Mouse (Mus musculus): ENCODE data around the gene Mybpc1. TPM values are rescaled to one million over a fixed set of nuclear protein-coding genes. Genes with fewer than 3 reads are reported as not detected.

Gene Mybpc1
- polyA plus RNA-seq (2016; fragmentation: Nextera tagmentation; extraction: Ambion mirVana) = 0.46 and 0.48 TPM in 2 replicates

DNA sequence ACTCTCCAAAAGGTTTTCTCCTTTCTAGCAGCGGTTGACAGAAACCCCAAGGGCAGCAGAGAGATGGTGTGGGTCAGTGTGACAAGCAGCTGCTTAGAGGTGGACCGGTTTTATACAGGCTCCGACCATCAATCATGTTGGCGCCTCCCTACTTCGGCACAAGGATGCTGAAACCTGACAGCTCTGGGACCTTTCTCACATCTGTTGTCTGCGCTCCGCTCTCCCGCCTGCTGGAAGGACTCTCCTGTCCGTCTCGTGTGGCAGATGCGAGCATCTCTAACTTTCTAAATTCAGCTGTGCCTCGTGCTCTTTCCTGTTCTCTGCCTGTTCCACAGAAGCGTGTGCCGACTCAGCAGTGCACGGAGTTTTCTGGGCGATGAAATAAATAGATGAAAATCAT lies at the start of gene Mybpc1:
Mybpc1 (minus strand) TSS at position 210 of the 400 bp plus-strand sequence.
- no peak for ATAC-seq
- Histone ChIP-seq H3K4me1 (no peaks in the 10 kb centered on the region), H3K4me2 (no peak within 1 kb of the TSS), H3K27ac (no peak within 1 kb of the TSS), H3K9ac (no peak within 1 kb of the TSS), H3K36me3 (no peaks in the 10 kb centered on the region), H3K27me3 (replicated peaks) (no peaks in the 10 kb centered on the region), H3K9me3 (replicated peaks) (no peaks in the 10 kb centered on the region), H3K4me3 (no peak within 1 kb of the TSS)
- WGBS (ENCODE audit: insufficient replicate concordance) = 51% methylated on average over 16 of the region's 16 CpGs

DNA sequence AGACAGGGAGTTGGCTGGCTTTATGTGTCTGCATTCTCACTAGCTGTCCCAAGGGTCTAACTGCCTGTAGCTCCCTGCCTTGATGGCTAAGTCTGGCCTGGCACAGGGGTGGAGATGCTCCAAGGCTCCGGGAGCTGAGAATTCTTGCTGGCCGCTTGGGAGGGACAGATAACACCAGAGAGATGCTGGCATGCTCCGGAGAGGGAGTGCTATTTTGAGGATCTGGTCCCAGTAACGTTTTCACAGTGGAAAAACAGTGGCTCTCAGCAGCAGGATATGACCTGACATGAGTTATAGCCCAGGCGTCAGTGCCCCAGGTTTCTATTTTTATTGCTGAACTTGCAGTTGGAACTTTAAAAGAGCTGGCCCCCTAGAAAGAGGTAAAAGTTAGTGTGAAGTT lies 40.5 kb upstream of the Mybpc1 start:
- 36% methylated on average over 5 of the region's 5 CpGs for WGBS (ENCODE audit: insufficient replicate concordance)
- no peak overlapping the region for H3K4me3 ChIP-seq

DNA sequence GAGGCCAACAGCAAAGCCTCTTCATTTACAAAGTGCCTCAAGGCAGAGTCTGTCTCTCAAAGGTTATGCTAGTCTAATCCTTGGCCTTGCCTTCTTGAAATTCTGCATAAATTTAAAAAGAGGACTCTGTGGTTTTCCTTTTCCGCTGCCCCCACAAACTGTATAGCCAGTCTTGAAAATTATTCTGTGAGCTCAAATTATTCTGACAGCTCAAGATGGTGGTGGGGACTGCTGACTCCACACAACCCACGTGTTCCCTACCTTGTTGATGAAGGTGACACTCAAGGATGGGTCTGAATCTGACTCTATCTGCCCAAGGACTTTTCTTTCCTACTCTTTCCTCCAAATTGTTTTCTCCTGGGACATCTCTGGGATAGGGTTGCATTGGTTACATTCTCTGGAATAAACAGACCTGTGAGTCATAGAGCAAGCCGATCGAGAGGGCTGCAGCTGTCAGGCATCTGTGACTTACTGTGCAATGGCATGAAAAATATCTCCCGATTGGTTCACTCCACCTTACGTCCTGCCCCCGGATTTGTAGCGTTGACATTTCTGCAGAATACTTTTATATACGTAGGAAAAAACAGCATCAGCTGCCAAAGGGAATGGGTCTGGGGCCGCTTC lies 26.5 kb upstream of the Mybpc1 start:
- no peak overlapping the region for H3K4me3 ChIP-seq
- no peak overlapping the region for H3K4me2 ChIP-seq
- 69% methylated on average over 10 of the region's 10 CpGs for WGBS (ENCODE audit: insufficient replicate concordance)
- no peak overlapping the region for H3K9ac ChIP-seq
- H3K27me3 ChIP-seq (replicated peaks) = no peaks in the 10 kb centered on the region
- no peak for ATAC-seq
- H3K36me3 ChIP-seq = no peaks in the 10 kb centered on the region
- no peaks in the 10 kb centered on the region for H3K9me3 ChIP-seq (replicated peaks)
- no peak overlapping the region for H3K27ac ChIP-seq
- no peaks in the 10 kb centered on the region for H3K4me1 ChIP-seq

More for the DNA sequence above, 40.5 kb upstream of the Mybpc1 start:
- no peak for ATAC-seq
- H3K36me3 ChIP-seq = no peaks in the 10 kb centered on the region
- H3K9me3 ChIP-seq (replicated peaks) = no peaks in the 10 kb centered on the region
- no peak overlapping the region for H3K4me2 ChIP-seq
- H3K27ac ChIP-seq = no peak overlapping the region
- H3K27me3 ChIP-seq (replicated peaks) = no peaks in the 10 kb centered on the region
- H3K9ac ChIP-seq = no peak overlapping the region
- no peaks in the 10 kb centered on the region for H3K4me1 ChIP-seq

DNA sequence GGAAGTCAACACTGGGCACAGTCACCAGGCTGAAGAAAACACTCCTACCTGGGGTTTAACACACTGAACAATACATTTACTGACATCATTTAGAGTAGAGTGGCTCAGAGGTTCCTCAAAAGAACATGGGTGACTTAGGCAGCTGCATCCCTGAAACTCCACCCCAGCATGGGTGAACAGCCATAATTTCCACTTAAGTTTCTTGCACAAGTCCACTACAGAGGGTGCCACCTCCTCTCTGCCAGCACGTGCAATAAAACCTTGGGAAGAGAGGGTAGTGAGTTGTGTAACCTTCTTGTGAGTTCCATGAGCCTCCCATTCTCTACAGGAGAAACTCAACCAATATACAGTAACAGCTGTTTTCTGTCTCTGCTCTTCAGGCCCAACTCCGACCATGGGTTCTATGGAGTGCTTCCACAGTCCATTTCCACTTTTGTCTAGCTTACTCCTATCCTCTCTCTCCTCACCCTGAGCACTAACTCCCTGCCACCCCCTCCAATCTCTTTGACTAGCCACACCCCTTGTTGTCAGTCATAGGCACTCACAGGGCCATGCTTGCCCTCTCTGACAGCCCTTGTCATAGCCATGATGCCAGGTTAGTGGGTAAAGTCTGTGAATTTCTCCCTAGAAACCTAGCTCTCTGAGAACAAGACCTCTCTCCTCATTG lies 25.8 kb upstream of the Mybpc1 start:
- no peak overlapping the region for H3K4me2 ChIP-seq
- WGBS (ENCODE audit: insufficient replicate concordance) = 57% methylated on average over 2 of the region's 2 CpGs

DNA sequence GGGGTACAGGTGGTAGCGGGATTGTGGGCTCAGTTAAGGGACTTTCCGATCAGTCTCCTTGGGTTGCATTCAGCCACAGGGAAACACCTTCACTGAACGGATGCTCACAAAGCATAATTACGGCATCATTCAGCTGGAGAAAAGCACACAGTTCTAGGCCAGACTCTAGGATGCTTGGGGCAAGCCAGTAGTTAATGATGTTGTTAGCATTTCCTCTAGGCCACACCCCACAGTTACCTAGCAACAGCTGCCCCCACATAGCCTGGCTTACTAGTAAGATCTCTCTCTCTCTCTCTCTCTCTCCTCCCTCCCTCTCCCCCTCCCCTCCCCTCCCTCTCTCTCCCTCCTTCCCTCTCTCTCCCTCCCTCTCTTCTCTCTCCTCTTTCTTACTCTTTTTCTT lies 22.1 kb upstream of the Mybpc1 start:
- H3K4me3 ChIP-seq = no peak overlapping the region
- H3K9me3 ChIP-seq (replicated peaks) = no peaks in the 10 kb centered on the region
- no peak for ATAC-seq
- H3K36me3 ChIP-seq = no peaks in the 10 kb centered on the region
- no peak overlapping the region for H3K27ac ChIP-seq
- no peaks in the 10 kb centered on the region for H3K4me1 ChIP-seq
- H3K4me2 ChIP-seq = no peak overlapping the region
- WGBS (ENCODE audit: insufficient replicate concordance) = 71% methylated on average over 4 of the region's 4 CpGs
- H3K27me3 ChIP-seq (replicated peaks) = no peaks in the 10 kb centered on the region
- H3K9ac ChIP-seq = no peak overlapping the region

More for the DNA sequence above, 25.8 kb upstream of the Mybpc1 start:
- Histone ChIP-seq H3K9ac (no peak overlapping the region), H3K4me3 (no peak overlapping the region), H3K4me1 (no peaks in the 10 kb centered on the region), H3K27me3 (replicated peaks) (no peaks in the 10 kb centered on the region), H3K27ac (no peak overlapping the region), H3K9me3 (replicated peaks) (no peaks in the 10 kb centered on the region), H3K36me3 (no peaks in the 10 kb centered on the region)
- ATAC-seq = no peak

DNA sequence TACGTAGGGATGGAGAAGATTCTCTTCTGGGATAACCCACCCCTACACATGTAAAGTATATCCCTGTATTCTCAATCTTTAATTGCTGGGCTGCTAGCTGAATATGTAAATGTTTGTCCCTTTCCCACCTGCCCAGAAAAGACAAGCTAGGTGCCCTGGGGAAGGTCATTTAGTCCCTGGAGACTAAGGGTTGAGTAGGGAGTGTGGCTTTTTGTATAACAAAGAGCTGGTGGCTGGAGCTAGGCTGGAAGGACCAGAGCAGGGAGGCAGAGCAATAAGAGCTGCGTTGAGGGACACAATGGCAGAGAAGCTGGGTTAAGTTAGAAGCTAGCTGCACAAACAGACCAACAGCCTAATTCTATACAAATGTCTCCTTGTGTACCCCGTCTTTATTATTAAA lies 21.2 kb upstream of the Mybpc1 start:
- Histone ChIP-seq H3K27ac (no peak overlapping the region), H3K9me3 (replicated peaks) (no peaks in the 10 kb centered on the region), H3K4me3 (no peak overlapping the region), H3K36me3 (no peaks in the 10 kb centered on the region), H3K4me1 (no peaks in the 10 kb centered on the region), H3K4me2 (no peak overlapping the region), H3K9ac (no peak overlapping the region), H3K27me3 (replicated peaks) (no peaks in the 10 kb centered on the region)
- ATAC-seq = no peak
- 65% methylated on average over 3 of the region's 3 CpGs for WGBS (ENCODE audit: insufficient replicate concordance)

DNA sequence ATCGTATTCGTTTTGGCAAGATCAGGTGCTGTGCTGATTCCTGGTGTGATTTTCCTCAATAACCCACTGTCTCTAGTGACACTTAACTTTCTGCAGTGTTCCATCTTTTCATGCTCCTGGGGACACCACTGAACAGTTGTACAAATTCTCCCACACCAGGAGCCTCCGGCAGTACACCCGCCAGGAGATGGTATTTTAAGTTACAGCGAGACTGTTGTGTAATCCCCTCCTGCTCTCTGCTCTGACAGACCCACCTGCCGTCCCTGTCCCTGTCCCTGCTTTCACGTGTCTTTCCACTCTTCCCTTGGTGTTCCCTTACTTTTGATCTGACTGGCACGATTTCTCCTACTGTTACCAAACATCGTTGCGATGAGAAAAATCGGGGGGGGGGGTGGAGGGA lies 19.3 kb upstream of the Mybpc1 start:
- no peak overlapping the region for H3K4me2 ChIP-seq
- H3K36me3 ChIP-seq = no peaks in the 10 kb centered on the region
- ATAC-seq = no peak
- no peak overlapping the region for H3K9ac ChIP-seq
- 74% methylated on average over 11 of the region's 11 CpGs for WGBS (ENCODE audit: insufficient replicate concordance)
- no peaks in the 10 kb centered on the region for H3K9me3 ChIP-seq (replicated peaks)
- H3K4me1 ChIP-seq = no peaks in the 10 kb centered on the region
- H3K27me3 ChIP-seq (replicated peaks) = no peaks in the 10 kb centered on the region
- no peak overlapping the region for H3K27ac ChIP-seq
- H3K4me3 ChIP-seq = no peak overlapping the region

DNA sequence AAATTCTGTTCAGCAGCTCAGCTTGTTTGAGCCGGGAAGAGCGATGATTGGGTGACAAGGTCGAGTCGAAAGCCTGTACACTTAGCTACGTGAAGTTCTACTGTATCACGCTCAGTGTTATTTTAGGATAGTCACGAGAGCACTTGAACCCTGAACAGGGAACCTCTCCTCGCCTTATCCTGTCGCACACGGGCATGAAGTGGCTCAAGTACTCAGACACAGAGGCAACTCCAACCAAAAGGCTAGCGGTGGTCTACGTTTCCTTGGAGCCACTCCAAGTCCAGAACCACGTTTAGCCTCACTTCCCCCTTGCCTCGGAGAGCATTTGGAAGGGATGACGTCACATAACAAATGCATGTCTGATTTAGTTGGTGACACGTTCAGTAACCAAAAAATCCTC lies 17.7 kb upstream of the Mybpc1 start:
- no peaks in the 10 kb centered on the region for H3K27me3 ChIP-seq (replicated peaks)

DNA sequence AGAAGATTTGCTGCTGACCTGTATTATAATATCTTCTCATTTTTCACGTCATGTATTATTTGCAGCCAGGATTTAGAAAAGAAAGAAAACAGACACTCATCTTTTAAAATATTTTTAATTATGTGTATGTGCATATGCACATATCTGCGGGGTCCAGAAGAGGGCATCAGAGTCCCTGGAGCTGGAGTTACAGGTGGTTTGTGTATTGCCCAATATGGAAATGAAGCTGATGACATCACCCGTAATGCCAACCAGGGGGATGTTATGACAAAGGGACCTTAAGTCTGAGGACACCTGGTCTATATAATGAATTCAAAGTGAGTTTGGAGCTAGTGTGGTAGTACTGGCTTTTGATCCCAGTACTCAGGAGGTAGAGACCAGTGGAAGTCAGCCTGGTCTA lies 15.9 kb upstream of the Mybpc1 start:
- Histone ChIP-seq H3K9ac (no peak overlapping the region), H3K36me3 (no peaks in the 10 kb centered on the region), H3K4me2 (no peak overlapping the region), H3K9me3 (replicated peaks) (no peaks in the 10 kb centered on the region), H3K4me1 (no peaks in the 10 kb centered on the region), H3K4me3 (no peak overlapping the region), H3K27ac (no peak overlapping the region), H3K27me3 (replicated peaks) (no peaks in the 10 kb centered on the region)
- ATAC-seq = no peak
- 73% methylated on average over 3 of the region's 3 CpGs for WGBS (ENCODE audit: insufficient replicate concordance)

More for the DNA sequence above, 17.7 kb upstream of the Mybpc1 start:
- Histone ChIP-seq H3K27ac (no peak overlapping the region), H3K36me3 (no peaks in the 10 kb centered on the region), H3K9ac (no peak overlapping the region), H3K4me1 (no peaks in the 10 kb centered on the region), H3K9me3 (replicated peaks) (no peaks in the 10 kb centered on the region), H3K4me3 (no peak overlapping the region), H3K4me2 (no peak overlapping the region)
- WGBS (ENCODE audit: insufficient replicate concordance) = 75% methylated on average over 16 of the region's 16 CpGs
- no peak for ATAC-seq

DNA sequence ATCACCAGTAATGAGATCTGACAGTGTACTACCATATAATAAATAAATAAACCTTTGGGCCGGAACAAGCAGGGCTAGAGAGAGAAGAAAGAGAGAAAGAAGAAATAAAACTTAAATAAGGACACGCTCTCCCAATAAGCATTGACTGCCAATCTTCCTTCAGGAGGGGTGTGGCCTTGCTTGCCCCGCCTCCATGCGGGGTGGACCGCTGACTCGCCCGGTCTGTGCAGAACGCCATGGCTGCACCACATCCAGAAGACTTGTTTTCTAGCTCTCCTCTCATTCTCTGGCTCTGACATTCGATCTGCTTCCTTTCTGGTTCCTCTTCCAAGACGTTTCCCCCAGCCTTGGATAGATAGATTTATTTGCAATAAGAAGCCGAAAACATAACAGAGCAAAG lies 8.1 kb upstream of the Mybpc1 start:
- Histone ChIP-seq H3K27me3 (replicated peaks) (no peaks in the 10 kb centered on the region), H3K9ac (no peak overlapping the region), H3K9me3 (replicated peaks) (no peaks in the 10 kb centered on the region), H3K4me1 (no peaks in the 10 kb centered on the region), H3K4me3 (no peak overlapping the region), H3K27ac (no peak overlapping the region), H3K36me3 (no peaks in the 10 kb centered on the region), H3K4me2 (no peak overlapping the region)
- ATAC-seq = no peak
- WGBS (ENCODE audit: insufficient replicate concordance) = 78% methylated on average over 11 of the region's 11 CpGs

DNA sequence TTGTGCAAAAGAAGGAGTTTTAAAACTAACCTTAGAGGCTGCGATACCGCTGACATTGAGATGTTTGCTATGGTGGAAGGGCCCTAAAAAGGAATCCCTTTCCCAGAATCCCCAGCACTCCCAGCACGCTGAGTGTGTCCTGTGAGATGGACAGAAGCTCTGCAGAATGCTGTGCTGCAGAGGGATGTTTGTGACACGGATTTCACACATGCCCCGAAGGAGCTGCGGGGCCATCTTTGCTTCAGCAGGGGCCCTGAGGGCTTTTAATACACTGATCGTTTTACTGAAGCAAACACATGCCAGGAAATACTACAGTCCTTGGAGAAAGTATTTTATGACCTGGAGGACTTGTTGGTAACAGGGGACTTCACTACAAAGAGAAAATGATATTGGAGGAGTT lies 1.7 kb upstream of the Mybpc1 start:
- H3K4me2 ChIP-seq = no peak overlapping the region
- no peak overlapping the region for H3K9ac ChIP-seq
- H3K27me3 ChIP-seq (replicated peaks) = no peaks in the 10 kb centered on the region
- H3K36me3 ChIP-seq = no peaks in the 10 kb centered on the region
- H3K9me3 ChIP-seq (replicated peaks) = no peaks in the 10 kb centered on the region
- H3K27ac ChIP-seq = no peak overlapping the region
- WGBS (ENCODE audit: insufficient replicate concordance) = 65% methylated on average over 7 of the region's 7 CpGs
- no peak overlapping the region for H3K4me3 ChIP-seq
- no peaks in the 10 kb centered on the region for H3K4me1 ChIP-seq
- no peak for ATAC-seq

DNA sequence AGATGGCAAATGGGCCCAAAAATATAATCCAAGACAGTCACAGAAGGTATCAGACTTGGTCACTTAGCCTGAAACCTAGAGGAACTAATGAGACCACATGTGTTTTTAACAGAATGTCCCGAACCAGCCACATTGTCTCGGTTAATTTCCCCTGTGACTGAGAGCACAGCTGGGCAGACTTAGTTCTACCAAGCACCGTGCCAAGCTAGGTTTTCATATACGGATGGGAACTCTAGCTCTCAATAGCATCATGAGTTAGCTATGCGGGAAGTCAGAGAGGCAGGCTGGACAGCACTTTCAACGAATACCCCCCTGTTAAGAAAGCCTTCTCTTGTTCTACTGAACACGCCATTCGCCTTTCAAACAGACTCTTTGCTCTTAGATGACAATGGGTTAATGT lies 1.1 kb upstream of the Mybpc1 start:
- H3K4me2 ChIP-seq = no peak overlapping the region
- WGBS (ENCODE audit: insufficient replicate concordance) = 68% methylated on average over 8 of the region's 8 CpGs
- H3K9ac ChIP-seq = no peak overlapping the region

DNA sequence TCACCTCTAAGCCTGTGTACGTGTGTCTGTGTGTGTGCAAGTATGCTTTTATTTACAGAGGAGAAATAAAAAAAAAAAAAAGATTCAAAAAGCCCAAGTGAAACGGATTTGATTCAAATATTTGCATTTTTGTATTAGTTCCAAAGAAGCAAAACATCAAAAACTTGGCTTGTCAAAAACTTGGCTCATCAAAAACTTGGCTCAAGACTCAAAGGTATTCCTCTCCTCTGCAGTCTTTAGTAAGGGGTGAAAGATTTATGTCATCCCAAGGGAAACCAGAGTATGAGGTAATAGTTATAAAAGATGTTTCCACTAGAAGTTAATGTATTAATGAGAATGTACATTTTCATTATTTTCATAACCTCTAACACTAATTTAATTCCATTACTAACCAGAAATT lies 1.2 kb downstream of the Mybpc1 start:
- 51% methylated on average over 2 of the region's 2 CpGs for whole genome bisulfite sequencing (ENCODE audit: insufficient replicate concordance)
- H3K4me3 ChIP-seq = no peak overlapping the region
- no peaks in the 10 kb centered on the region for H3K4me1 ChIP-seq
- ATAC-seq = no peak
- H3K27me3 ChIP-seq (replicated peaks) = no peaks in the 10 kb centered on the region
- no peak overlapping the region for H3K9ac ChIP-seq
- no peaks in the 10 kb centered on the region for H3K9me3 ChIP-seq (replicated peaks)
- H3K4me2 ChIP-seq = no peak overlapping the region
- H3K36me3 ChIP-seq = no peaks in the 10 kb centered on the region
- H3K27ac ChIP-seq = no peak overlapping the region

More for the DNA sequence above, 1.1 kb upstream of the Mybpc1 start:
- Histone ChIP-seq H3K36me3 (no peaks in the 10 kb centered on the region), H3K27me3 (replicated peaks) (no peaks in the 10 kb centered on the region), H3K4me1 (no peaks in the 10 kb centered on the region), H3K9me3 (replicated peaks) (no peaks in the 10 kb centered on the region), H3K27ac (no peak overlapping the region), H3K4me3 (no peak overlapping the region)
- ATAC-seq = no peak
